Mouse (Mus musculus): Measurements from ENCODE around the gene Nat14.

Nat14 gene

GRCm38 (mm10) chr7:4920976-4921823 lies 628 bp upstream of the Nat14 start:
- DNase-seq, result peak; percentile 96

- peak; percentile 98 for DNase-seq
Observed at GRCm38 (mm10) chr7:4922508-4922907, 680 bp downstream of the Nat14 start.

- peak; percentile 96 for DNase-seq
Observed at GRCm38 (mm10) chr7:4922931-4923565, 1.2 kb downstream of the Nat14 start.

- peak; percentile 97 for DNase-seq
Observed at GRCm38 (mm10) chr7:4923586-4924364, 1.9 kb downstream of the Nat14 start.

- no peak for DNase-seq
Observed at GRCm38 (mm10) chr7:4924483-4924882, 2.7 kb downstream of the Nat14 start.

GRCm38 (mm10) chr7:4924891-4925301 lies 3.1 kb downstream of the Nat14 start:
- DNase-seq, result peak; percentile 98

GRCm38 (mm10) chr7:4925441-4926381 lies 3.9 kb downstream of the Nat14 start, which contains the start of gene Ssc5d:
Gene Ssc5d (plus strand): TSS chr7:4925785.
- peak; percentile 98 for DNase-seq

- DNase-seq, result peak; percentile 93
Observed at GRCm38 (mm10) chr7:4926849-4927248, 5.0 kb downstream of the Nat14 start.

GRCm38 (mm10) chr7:4927711-4928110 lies 5.9 kb downstream of the Nat14 start:
- peak; percentile 94 for DNase-seq

GRCm38 (mm10) chr7:4928323-4928722 lies 6.5 kb downstream of the Nat14 start:
- DNase-seq, result peak; percentile 94

- DNase-seq, result no peak
Observed at GRCm38 (mm10) chr7:4933103-4933502, 11.3 kb downstream of the Nat14 start.

- DNase-seq, result no peak
Observed at GRCm38 (mm10) chr7:4934160-4934914, 12.5 kb downstream of the Nat14 start.

GRCm38 (mm10) chr7:4936832-4937231 lies 15.0 kb downstream of the Nat14 start:
- DNase-seq, result peak; percentile 86

- peak; percentile 90 for DNase-seq
Observed at GRCm38 (mm10) chr7:4937392-4937791, 15.6 kb downstream of the Nat14 start.

GRCm38 (mm10) chr7:4938456-4938855 lies 16.6 kb downstream of the Nat14 start:
- peak; percentile 94 for DNase-seq

GRCm38 (mm10) chr7:4940068-4940479 lies 18.2 kb downstream of the Nat14 start:
- peak; percentile 97 for DNase-seq

- peak; percentile 93 for DNase-seq
Observed at GRCm38 (mm10) chr7:4942673-4943072, 20.8 kb downstream of the Nat14 start.

GRCm38 (mm10) chr7:4943223-4943815 lies 21.5 kb downstream of the Nat14 start:
- peak; percentile 99 for DNase-seq

- DNase-seq, result peak; percentile 98
Observed at GRCm38 (mm10) chr7:4947855-4948254, 26.0 kb downstream of the Nat14 start.

GRCm38 (mm10) chr7:4948386-4948785 lies 26.6 kb downstream of the Nat14 start:
- DNase-seq, result no peak

Measured in heart, adult 11 months (tissue).